Mouse (Mus musculus) R1 (cell line): ENCODE measurements around the gene Cox7a2l.

Experiments used
- DNase-seq: peaks from one replicate; pipeline ENCODE4 v3.0.0-alpha.2; 2018; ENCODE audit warnings: low read depth, low spot score

Gene Cox7a2l

GRCm38 (mm10) chr17:83453587-83453986 lies 63.5 kb downstream of the Cox7a2l start:
- DNase-seq = no peak

DNA sequence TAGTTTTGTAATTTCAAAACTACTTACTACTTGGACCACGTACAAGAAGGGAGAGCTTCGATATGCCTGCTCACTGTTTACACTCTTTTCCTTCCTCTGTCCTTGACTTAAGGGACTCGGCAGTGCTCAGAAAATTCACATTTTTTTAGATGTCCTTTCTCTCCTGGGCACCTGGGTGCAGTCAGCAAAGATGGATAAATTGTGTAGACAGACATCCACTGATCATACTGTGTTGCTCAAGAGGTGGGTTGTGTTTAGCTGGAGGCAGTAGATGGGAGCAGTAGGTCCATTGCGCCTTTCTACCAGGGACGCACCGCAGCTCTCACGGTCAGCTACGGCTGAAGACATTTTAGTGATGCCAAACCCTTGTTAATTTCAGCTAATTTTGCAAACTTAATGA lies 64.7 kb downstream of the Cox7a2l start:
- DNase-seq = no peak
